Mouse (Mus musculus): ENCODE data around the gene Wdfy2.

DNA sequence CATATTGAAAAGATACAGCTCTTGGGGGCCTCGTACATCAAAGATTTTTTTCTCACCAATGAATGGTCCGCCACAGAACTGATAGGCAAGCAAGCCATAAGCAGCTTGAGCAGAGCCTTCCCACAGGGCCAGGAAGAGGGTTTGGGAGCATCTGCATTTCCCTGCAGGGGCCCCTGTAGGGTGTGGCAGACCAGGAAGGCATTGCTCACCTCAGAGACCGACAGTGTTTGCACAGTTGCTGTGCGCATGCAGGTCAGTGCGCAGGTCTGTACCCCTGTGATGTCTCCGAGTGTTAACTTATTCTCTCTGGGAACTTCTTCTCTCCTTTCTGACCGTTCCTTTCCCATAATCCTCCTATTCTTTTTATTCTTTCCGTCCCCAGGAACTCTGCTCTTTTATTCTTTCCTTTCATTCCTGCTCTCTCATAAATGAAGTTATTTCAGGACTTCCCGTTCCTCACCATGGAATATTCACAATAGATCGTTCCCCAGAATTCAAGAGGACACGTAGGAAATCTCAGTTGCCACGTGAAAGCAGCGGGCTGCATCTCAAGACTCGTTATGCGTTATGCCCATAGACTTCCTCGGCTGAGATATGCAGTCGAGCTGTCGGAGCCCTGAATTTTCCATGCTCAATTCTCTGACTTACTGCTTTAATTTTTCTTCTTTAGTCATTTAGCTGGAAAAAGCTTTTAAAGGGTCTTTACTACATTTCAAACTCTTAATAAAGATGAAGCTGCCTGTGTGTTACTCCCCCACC is 17.8 kb downstream of the Wdfy2 start:
- no peak for TF ChIP-seq CTCF (IDR thresholded peaks at IDR 0.05; ENCODE audit: insufficient read depth, low read length)
- TF ChIP-seq POLR2A (IDR thresholded peaks at IDR 0.05; ENCODE audit: borderline replicate concordance, extremely low read depth, low read depth, low read length), result no peak

All from lung, adult 2 months (tissue).